Mouse (Mus musculus): ENCODE results near the gene Fam181a.

Fam181a gene

GRCm38 (mm10) chr12:103315831-103316545 lies 5.2 kb downstream of the Fam181a start:
- no peak for DNase-seq (ENCODE audit: low spot score)

- DNase-seq (ENCODE audit: low spot score): no peak
These were observed 12.0 kb downstream of the Fam181a start for GRCm38 (mm10) chr12:103322801-103323200.

- peak; percentile 88 for DNase-seq (ENCODE audit: low spot score)
These were observed 14.5 kb downstream of the Fam181a start for GRCm38 (mm10) chr12:103325156-103325857.

- no peak for DNase-seq (ENCODE audit: low spot score)
These were observed 15.8 kb downstream of the Fam181a start for GRCm38 (mm10) chr12:103326569-103326968.

GRCm38 (mm10) chr12:103327107-103327506 lies 16.3 kb downstream of the Fam181a start:
- DNase-seq (ENCODE audit: low spot score): no peak

- DNase-seq (ENCODE audit: low spot score): no peak
These were observed 17.8 kb downstream of the Fam181a start for GRCm38 (mm10) chr12:103328448-103329191.

GRCm38 (mm10) chr12:103331491-103331890 lies 20.7 kb downstream of the Fam181a start:
- no peak for DNase-seq (ENCODE audit: low spot score)

- no peak for DNase-seq (ENCODE audit: low spot score)
These were observed 22.1 kb downstream of the Fam181a start for GRCm38 (mm10) chr12:103332879-103333278.

- DNase-seq (ENCODE audit: low spot score): no peak
These were observed 22.7 kb downstream of the Fam181a start for GRCm38 (mm10) chr12:103333426-103333825.

GRCm38 (mm10) chr12:103336766-103337165 lies 26.0 kb downstream of the Fam181a start:
- DNase-seq (ENCODE audit: low spot score): no peak

GRCm38 (mm10) chr12:103338162-103338798 lies 27.5 kb downstream of the Fam181a start:
- no peak for DNase-seq (ENCODE audit: low spot score)

GRCm38 (mm10) chr12:103341212-103341611 lies 30.4 kb downstream of the Fam181a start:
- no peak for DNase-seq (ENCODE audit: low spot score)

- DNase-seq (ENCODE audit: low spot score): no peak
These were observed 32.7 kb downstream of the Fam181a start for GRCm38 (mm10) chr12:103343456-103343855.

- DNase-seq (ENCODE audit: low spot score): no peak
These were observed 34.2 kb downstream of the Fam181a start for GRCm38 (mm10) chr12:103344934-103345333.

GRCm38 (mm10) chr12:103346945-103347344 lies 36.2 kb downstream of the Fam181a start:
- no peak for DNase-seq (ENCODE audit: low spot score)

GRCm38 (mm10) chr12:103347406-103347805 lies 36.6 kb downstream of the Fam181a start:
- DNase-seq (ENCODE audit: low spot score): no peak

GRCm38 (mm10) chr12:103348506-103348905 lies 37.7 kb downstream of the Fam181a start:
- peak; percentile 57 for DNase-seq (ENCODE audit: low spot score)

- DNase-seq (ENCODE audit: low spot score): no peak
These were observed 42.0 kb downstream of the Fam181a start for GRCm38 (mm10) chr12:103352735-103353134.

GRCm38 (mm10) chr12:103353538-103353937 lies 42.8 kb downstream of the Fam181a start:
- DNase-seq (ENCODE audit: low spot score): no peak

- DNase-seq (ENCODE audit: low spot score): peak; percentile 39
These were observed 45.1 kb downstream of the Fam181a start, which contains the start of gene Asb2 for GRCm38 (mm10) chr12:103355746-103356414. Gene Asb2, minus strand, starts transcription at chr12:103356001.

- no peak for DNase-seq (ENCODE audit: low spot score)
These were observed 45.6 kb downstream of the Fam181a start for GRCm38 (mm10) chr12:103356415-103356748.

- DNase-seq (ENCODE audit: low spot score): no peak
These were observed 47.4 kb downstream of the Fam181a start for GRCm38 (mm10) chr12:103358216-103358615.

Measured in testis, postnatal 14 days (tissue).